Mouse (Mus musculus) MEL (cell line): Measurements from ENCODE around the gene Mgst3. TPM values are rescaled to one million over a fixed set of nuclear protein-coding genes. Genes with fewer than 3 reads are reported as not detected.

Experiments
- DNase-seq: peaks from one replicate; pipeline ENCODE4 v3.0.0; 2011; ENCODE audit warnings: low read depth, low spot score
- H3K27ac ChIP-seq: 2 replicates; pipeline ENCODE4 v1.5.1; 2012; ENCODE audit warnings: low read depth, mild to moderate bottlenecking, control low read depth, low read length, moderate library complexity; ENCODE audit not compliant: control insufficient read depth
- H3K27me3 ChIP-seq, 2 experiments: fragments of 150-350 bp in 1 of 2; sonication (generic) in 1 of 2; 2 replicates each; pipeline ENCODE4 v1.6.1; 2012; ENCODE audit warnings: low read length in 2 of 2, mild to moderate bottlenecking in 2 of 2, improper control_type of control experiment in 1 of 2, moderate library complexity in 1 of 2; ENCODE audit not compliant: insufficient read depth in 2 of 2, control insufficient read depth in 1 of 2
- H3K36me3 ChIP-seq, 2 experiments: 2 replicates each; pipeline ENCODE4 v1.6.1; 2012 to 2014; ENCODE audit warnings: low read length in 2 of 2, improper control_type of control experiment in 1 of 2, inconsistent platforms in 1 of 2, mild to moderate bottlenecking in 1 of 2; ENCODE audit not compliant: insufficient read depth in 2 of 2, control insufficient read depth in 1 of 2
- H3K4me1 ChIP-seq, 2 experiments: fragments of 150-350 bp in 1 of 2; sonication (generic) in 1 of 2; 2 replicates each; pipeline ENCODE4 v1.6.1; 2012; ENCODE audit warnings: low read length in 2 of 2, improper control_type of control experiment in 1 of 2, mild to moderate bottlenecking in 1 of 2; ENCODE audit not compliant: insufficient read depth in 2 of 2, control insufficient read depth in 1 of 2
- H3K4me3 ChIP-seq, 2 experiments: fragments of 150-350 bp in 1 of 2; sonication (generic) in 1 of 2; 2 replicates each; pipeline ENCODE4 v1.5.1; 2012; ENCODE audit warnings: low read depth in 2 of 2, low read length in 2 of 2, mild to moderate bottlenecking in 2 of 2, moderate library complexity in 2 of 2, control low read depth in 1 of 2, improper control_type of control experiment in 1 of 2; ENCODE audit not compliant: control insufficient read depth in 1 of 2, insufficient read depth in 1 of 2
- H3K79me2 ChIP-seq: 2 replicates; pipeline ENCODE4 v1.6.1; 2012; ENCODE audit warnings: mild to moderate bottlenecking, low read length, moderate library complexity; ENCODE audit not compliant: control insufficient read depth, poor library complexity, insufficient read depth
- H3K9ac ChIP-seq: 2 replicates; pipeline ENCODE4 v1.6.1; 2012; ENCODE audit warnings: low read depth, mild to moderate bottlenecking, control low read depth, low read length, moderate library complexity; ENCODE audit not compliant: control insufficient read depth, poor library complexity, severe bottlenecking
- H3K9me3 ChIP-seq: fragments of 150-350 bp; sonication (generic); replicated peaks from 2 replicates; pipeline ENCODE4 v1.6.1; 2012; ENCODE audit warnings: mild to moderate bottlenecking, low read length, improper control_type of control experiment, moderate library complexity; ENCODE audit not compliant: insufficient read depth
- CHD1 ChIP-seq: IDR thresholded peaks from 2 replicates; pipeline ENCODE4 v1.6.1; 2012; ENCODE audit warnings: low read depth, mild to moderate bottlenecking, inconsistent platforms, low read length, improper control_type of control experiment
- ELF1 ChIP-seq: IDR thresholded peaks from 2 replicates; pipeline ENCODE4 v1.6.1; 2014; ENCODE audit warnings: low read depth, mild to moderate bottlenecking, inconsistent platforms, low read length, improper control_type of control experiment, moderate library complexity
- ETS1 ChIP-seq: IDR thresholded peaks from 2 replicates; pipeline ENCODE4 v1.6.1; 2012; ENCODE audit warnings: low read depth, mild to moderate bottlenecking, inconsistent platforms, low read length, improper control_type of control experiment, moderate library complexity
- GABPA ChIP-seq: IDR thresholded peaks from 2 replicates; pipeline ENCODE4 v1.6.1; 2012; ENCODE audit warnings: low read depth, mild to moderate bottlenecking, inconsistent platforms, low read length, improper control_type of control experiment, moderate library complexity
- GATA1 ChIP-seq: IDR thresholded peaks from 2 replicates; pipeline ENCODE4 v1.6.1; 2011; ENCODE audit warnings: low read depth, low read length, improper control_type of control experiment
- MAZ ChIP-seq: IDR thresholded peaks from 2 replicates; pipeline ENCODE4 v1.6.1; 2012; ENCODE audit warnings: low read depth, mild to moderate bottlenecking, inconsistent platforms, low read length, improper control_type of control experiment
- MEF2A ChIP-seq: IDR thresholded peaks from 2 replicates; pipeline ENCODE4 v1.6.1; 2014; ENCODE audit warnings: low read depth, mild to moderate bottlenecking, inconsistent platforms, low read length, improper control_type of control experiment; ENCODE audit not compliant: poor library complexity, insufficient replicate concordance, severe bottlenecking; ENCODE audit errors: extremely low read depth
- MXI1 ChIP-seq: IDR thresholded peaks from 2 replicates; pipeline ENCODE4 v1.6.1; 2011; ENCODE audit warnings: mild to moderate bottlenecking, low read depth, low read length, improper control_type of control experiment
- MYB ChIP-seq: IDR thresholded peaks from 2 replicates; pipeline ENCODE4 v1.6.1; 2011; ENCODE audit warnings: mild to moderate bottlenecking, low read depth, low read length, improper control_type of control experiment
- MYC ChIP-seq: IDR thresholded peaks from 2 replicates; pipeline ENCODE4 v1.6.1; 2011; ENCODE audit warnings: low read depth, mild to moderate bottlenecking, low read length, improper control_type of control experiment, moderate library complexity
- NELFE ChIP-seq: IDR thresholded peaks from 2 replicates; pipeline ENCODE4 v1.6.1; 2011; ENCODE audit warnings: low read depth, low read length, improper control_type of control experiment
- NRF1 ChIP-seq: IDR thresholded peaks from 2 replicates; pipeline ENCODE4 v1.6.1; 2014; ENCODE audit warnings: low read depth, mild to moderate bottlenecking, inconsistent platforms, low read length, improper control_type of control experiment, moderate library complexity; ENCODE audit not compliant: poor library complexity, insufficient read depth, severe bottlenecking
- POLR2AphosphoS2 ChIP-seq: IDR thresholded peaks from 2 replicates; pipeline ENCODE4 v1.6.1; 2011; ENCODE audit warnings: low read length, improper control_type of control experiment
- POLR2AphosphoS5 ChIP-seq: IDR thresholded peaks from 2 replicates; pipeline ENCODE4 v1.6.1; 2012; ENCODE audit warnings: low read depth, borderline replicate concordance, mild to moderate bottlenecking, inconsistent platforms, low read length, moderate library complexity, mixed read lengths
- RAD21 ChIP-seq: IDR thresholded peaks from 2 replicates; pipeline ENCODE4 v1.6.1; 2011; ENCODE audit warnings: mild to moderate bottlenecking, low read depth, low read length, improper control_type of control experiment
- RCOR1 ChIP-seq: IDR thresholded peaks from 2 replicates; pipeline ENCODE4 v1.6.1; 2012; ENCODE audit warnings: low read depth, mild to moderate bottlenecking, inconsistent platforms, low read length, improper control_type of control experiment
- SIN3A ChIP-seq: IDR thresholded peaks from 2 replicates; pipeline ENCODE4 v1.6.1; 2012; ENCODE audit warnings: low read length, improper control_type of control experiment, inconsistent platforms
- TAL1 ChIP-seq: IDR thresholded peaks from 2 replicates; pipeline ENCODE4 v1.6.1; 2012; ENCODE audit warnings: mild to moderate bottlenecking, inconsistent platforms, low read length, moderate library complexity, mixed read lengths
- TBP ChIP-seq: IDR thresholded peaks from 2 replicates; pipeline ENCODE4 v1.8.0; 2011; ENCODE audit warnings: low read depth, low read length, improper control_type of control experiment
- USF1 ChIP-seq: IDR thresholded peaks from 2 replicates; pipeline ENCODE4 v1.6.1; 2014; ENCODE audit warnings: low read depth, mild to moderate bottlenecking, inconsistent platforms, low read length, improper control_type of control experiment, moderate library complexity
- USF2 ChIP-seq, 2 experiments: IDR thresholded peaks; 2 replicates each; pipeline ENCODE4 v1.6.1; 2011 to 2012; ENCODE audit warnings: improper control_type of control experiment in 2 of 2, low read length in 2 of 2, borderline replicate concordance in 1 of 2, inconsistent platforms in 1 of 2, low read depth in 1 of 2, mild to moderate bottlenecking in 1 of 2; ENCODE audit not compliant: insufficient read depth in 1 of 2
- ZMIZ1 ChIP-seq: IDR thresholded peaks from 2 replicates; pipeline ENCODE4 v1.6.1; 2012; ENCODE audit warnings: low read depth, mild to moderate bottlenecking, inconsistent platforms, low read length, improper control_type of control experiment, moderate library complexity
- polyA plus RNA-seq, 2 experiments: library from polyadenylated mRNA; stranded (reverse) in 1 of 2; unstranded in 1 of 2; fragments of >175 nt in 1 of 2; fragments of >200 nt in 1 of 2; gene quantifications; 2 replicates each; pipeline versions ENCODE4 v1.2.1 to v1.2.4; 2012; ENCODE audit warnings: low replicate concordance in 2 of 2, low read depth in 1 of 2; ENCODE audit not compliant: insufficient read length in 2 of 2, insufficient read depth in 1 of 2, missing spikeins in 1 of 2
- total RNA-seq: library from RNA; depleted of rRNA; stranded (reverse); fragments of 300-350 nt; gene quantifications from 2 replicates; pipeline ENCODE4 v1.2.3, GENCODE M21; 2012

Gene Mgst3
- total and polyA plus RNA-seq, 3 experiments = 17.0 to 33.2 TPM; not detected in 1

DNA sequence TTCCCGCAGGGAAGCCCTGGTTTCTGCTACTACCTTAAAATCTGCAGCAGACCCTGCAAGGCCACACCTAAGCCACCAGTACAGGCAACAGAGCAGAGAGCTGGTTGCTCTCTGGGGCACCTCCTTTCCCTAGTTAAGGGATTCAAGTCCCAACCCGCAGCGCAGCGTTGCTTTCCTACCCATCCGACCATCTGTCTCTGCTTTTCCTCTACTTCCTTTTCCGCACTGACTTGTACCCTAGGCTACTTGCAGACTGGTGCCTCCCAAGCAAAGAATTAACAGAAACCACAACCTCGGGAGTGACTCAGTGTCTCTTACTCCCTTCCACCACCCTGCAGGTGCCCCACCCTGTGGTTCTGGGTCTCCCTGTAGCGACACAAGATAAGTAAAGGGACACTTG is 954 bp downstream of the Mgst3 start:
- H3K79me2 ChIP-seq = no peaks in the 10 kb centered on the region; the same call in 1 of the 2 replicates
- H3K4me3 ChIP-seq = peak overlapping the region; percentile 60 to 89
- TF ChIP-seq ELF1 (peak; percentile 12; the same call in 1 of the 2 replicates), MXI1 (peak; percentile 35; the same call in 1 of the 2 replicates), ETS1 (peak; percentile 55; the same call in 1 of the 2 replicates), SIN3A (peak; percentile 55), USF2 (IDR thresholded peaks at IDR 0.05; ENCODE audit: borderline replicate concordance in 1 of 2, insufficient read depth in 1 of 2, low read depth in 1 of 2, low read length in 2 of 2) (no peak), TBP (peak; percentile 36; the same call in 1 of the 2 replicates), RCOR1 (peak; percentile 19; the same call in 1 of the 2 replicates), GATA1 (peak; percentile 15; the same call in 1 of the 2 replicates), POLR2AphosphoS5 (no peak), TAL1 (peak; percentile 30), NELFE (no peak)
- DNase-seq = peak; percentile 85
- H3K27ac ChIP-seq = peak overlapping the region; percentile 85
- no peaks in the 10 kb centered on the region for H3K9me3 ChIP-seq
- peaks cover 0 to 2% of the 10 kb centered on the region in 2 experiments; a peak in 2 of 4 replicates for H3K4me1 ChIP-seq
- peaks cover 0 to 6% of the 10 kb centered on the region in 2 experiments; a peak in 2 of 4 replicates for H3K36me3 ChIP-seq
- H3K27me3 ChIP-seq = peaks cover 0 to 5% of the 10 kb centered on the region in 2 experiments; a peak in 3 of 4 replicates
- peak overlapping the region; percentile 66 for H3K9ac ChIP-seq

DNA sequence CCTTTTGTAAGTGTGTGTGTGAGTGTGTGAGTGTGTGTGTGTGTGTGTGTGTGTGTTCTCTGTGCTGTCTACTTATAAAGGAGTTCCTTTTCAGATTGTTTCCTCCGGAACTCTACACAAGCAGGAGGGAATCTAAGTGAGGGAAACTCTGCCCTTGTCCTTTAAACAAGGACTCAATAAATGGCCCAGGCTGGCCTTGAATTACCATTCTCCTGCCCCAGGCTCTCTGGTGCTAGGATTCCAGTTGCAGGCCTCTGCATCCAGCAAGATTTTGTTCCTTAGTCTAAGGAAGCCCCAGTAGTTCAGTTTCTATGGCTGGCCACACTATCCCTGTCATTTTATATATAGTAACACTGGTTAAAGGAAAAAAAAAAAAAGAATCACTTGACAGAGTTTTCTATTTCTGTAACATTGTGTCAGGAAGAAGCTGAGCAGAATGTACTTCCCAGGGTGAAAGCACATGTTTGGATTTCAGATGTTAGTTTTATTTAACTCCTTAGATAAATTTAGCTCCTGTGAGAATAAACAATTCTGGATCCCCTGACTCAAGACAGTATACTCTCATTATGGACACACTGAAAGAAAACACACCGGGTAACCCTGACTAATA is 1.5 kb downstream of the Mgst3 start:
- H3K4me1 ChIP-seq = peaks cover 0 to 2% of the 10 kb centered on the region in 2 experiments; a peak in 2 of 4 replicates
- DNase-seq = no peak
- H3K27ac ChIP-seq = peak overlapping the region; percentile 85
- no peaks in the 10 kb centered on the region; the same call in 1 of the 2 replicates for H3K79me2 ChIP-seq
- H3K9me3 ChIP-seq = no peaks in the 10 kb centered on the region
- H3K9ac ChIP-seq = peak overlapping the region; percentile 66
- TF ChIP-seq TAL1 (no peak), MYC (0 out of 2 replicates have a peak, but pooled peaks have one; percentile 14)
- H3K36me3 ChIP-seq = peaks cover 0 to 6% of the 10 kb centered on the region in 2 experiments; a peak in 2 of 4 replicates
- peaks cover 0 to 3% of the 10 kb centered on the region in 2 experiments; a peak in 3 of 4 replicates for H3K27me3 ChIP-seq
- peak overlapping the region; percentile 60 to 89 for H3K4me3 ChIP-seq

DNA sequence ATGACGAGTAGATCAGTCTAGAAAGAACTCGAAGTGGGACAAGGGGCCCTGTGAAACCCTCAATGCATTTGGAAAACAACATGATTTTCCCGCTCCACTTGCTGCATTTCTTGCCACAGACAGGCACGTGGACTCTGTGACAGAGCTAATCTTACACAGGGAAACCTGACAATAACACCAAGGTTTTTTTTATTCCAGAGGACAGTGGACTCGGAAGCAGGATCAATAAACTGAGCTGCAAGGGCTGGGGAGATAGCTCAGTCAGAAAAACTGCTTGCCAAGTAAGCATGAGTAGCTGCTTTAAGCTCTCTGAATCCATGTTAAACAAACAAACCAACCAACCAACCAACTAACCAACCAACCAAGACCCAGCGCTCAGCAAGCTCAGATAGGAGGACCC is 2.4 kb downstream of the Mgst3 start:
- Histone ChIP-seq H3K4me3 (no peak overlapping the region), H3K9ac (no peak overlapping the region), H3K4me1 (peaks cover 0 to 2% of the 10 kb centered on the region in 2 experiments; a peak in 2 of 4 replicates), H3K27me3 (no peaks in the 10 kb centered on the region; a peak in 1 of 4 replicates), H3K9me3 (no peaks in the 10 kb centered on the region), H3K27ac (no peak overlapping the region), H3K79me2 (no peaks in the 10 kb centered on the region; the same call in 1 of the 2 replicates), H3K36me3 (peaks cover 0 to 6% of the 10 kb centered on the region in 2 experiments; a peak in 2 of 4 replicates)
- DNase-seq = no peak
- TF ChIP-seq POLR2AphosphoS5 (no peak), ZMIZ1 (no peak), RAD21 (no peak), USF2 (IDR thresholded peaks at IDR 0.05; ENCODE audit: borderline replicate concordance in 1 of 2, insufficient read depth in 1 of 2, low read depth in 1 of 2, low read length in 2 of 2) (no peak), NRF1 (no peak), POLR2AphosphoS2 (no peak), GABPA (no peak), USF1 (no peak), RCOR1 (no peak), MEF2A (no peak), CHD1 (no peak), MYB (no peak), ETS1 (no peak), NELFE (no peak), MAZ (no peak)
